Mouse (Mus musculus): ENCODE data around the gene Mpv17l2.

- no peak for TF ChIP-seq CTCF (conservative IDR thresholded peaks at IDR 0.05; ENCODE audit: low read length)
- 0 out of 2 replicates have a peak, but pooled peaks have one; percentile 6 for TF ChIP-seq NANOG (IDR thresholded peaks at IDR 0.05; ENCODE audit: borderline replicate concordance, low read length)
Measured at GRCm38 (mm10) chr8:70755661-70756475, 4.9 kb downstream of the Mpv17l2 start.

Measured in E14TG2a.4 (cell line).